28 mouse cellular contexts compared by ENCODE assay signal in the genomic region with DNA sequence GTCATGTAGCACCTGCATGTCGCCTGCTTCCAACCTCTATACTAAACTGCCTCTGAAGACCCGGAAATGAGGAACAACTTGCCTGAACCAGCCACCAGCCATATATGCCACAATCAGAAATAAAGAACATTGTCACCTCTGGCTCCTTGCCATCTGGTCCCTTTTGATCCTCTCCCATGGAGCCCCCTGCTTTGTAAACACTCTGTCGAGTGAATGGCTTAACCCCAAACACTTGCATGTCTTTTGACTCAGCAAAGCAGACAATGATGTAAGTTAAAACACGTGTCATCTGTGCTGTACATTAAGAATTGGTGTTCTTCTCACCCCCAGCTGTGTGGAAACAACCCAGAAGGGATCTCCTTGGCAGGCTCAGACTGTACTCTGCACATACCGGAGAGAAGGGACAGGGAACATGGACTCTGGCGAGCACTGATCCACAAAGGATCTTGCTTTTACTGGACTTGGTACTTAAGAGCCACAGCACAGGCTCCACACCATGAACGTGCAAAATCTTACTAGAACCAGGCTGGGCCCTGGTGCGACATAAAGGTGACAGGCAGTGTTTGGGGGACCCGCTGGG. TPM values are rescaled to one million over a fixed set of nuclear protein-coding genes. Genes with fewer than 3 reads are reported as not detected.
DNase-seq lines count a peak whose midpoint lies in the region; ATAC-seq and TF ChIP-seq lines count a peak whose summit lies in the region.
"Had no signal": no experiment of that assay in that cellular context is flagged by ENCODE, and none has a peak within 500 bp of the region (broad histone marks: within the 10 kb centered on the region; RNA-seq: fewer than 3 reads in every experiment).

No protein-coding gene starts in this region.

- H3K27ac ChIP-seq in embryonic facial prominence, embryonic 13.5 days, result no peak overlapping the region
- H3K27ac ChIP-seq in embryonic facial prominence, embryonic 10.5 days (replicated peaks), result no peak overlapping the region
- H3K27ac ChIP-seq in kidney, embryonic 14.5 days (ENCODE audit: low read depth, low read length), result no peak overlapping the region
- H3K27ac ChIP-seq in stomach, embryonic 16.5 days (ENCODE audit: low read length), result no peak overlapping the region
- H3K27ac ChIP-seq in stomach, postnatal 0 days (replicated peaks), result no peak overlapping the region
- H3K27ac ChIP-seq in liver, embryonic 12.5 days, result no peak overlapping the region
- H3K27ac ChIP-seq: heart, embryonic 15.5 days; hindbrain, embryonic 15.5 days; limb, embryonic 12.5 days; midbrain, embryonic 12.5 days had no signal

- TF ChIP-seq CTCF in stomach, postnatal 0 days (IDR thresholded peaks at IDR 0.05; ENCODE audit: low read depth), result no peak

- no peaks in the 10 kb centered on the region for H3K9me3 ChIP-seq in embryonic facial prominence, embryonic 13.5 days
- H3K9me3 ChIP-seq in embryonic facial prominence, embryonic 10.5 days, result no peaks in the 10 kb centered on the region
- H3K9me3 ChIP-seq in kidney, embryonic 14.5 days (ENCODE audit: control insufficient read depth, low read length), result no peaks in the 10 kb centered on the region
- no peaks in the 10 kb centered on the region for H3K9me3 ChIP-seq in stomach, embryonic 16.5 days (replicated peaks; ENCODE audit: control insufficient read depth, low read length)
- no peaks in the 10 kb centered on the region for H3K9me3 ChIP-seq in stomach, postnatal 0 days (ENCODE audit: control insufficient read depth, low read length)
- no peaks in the 10 kb centered on the region for H3K9me3 ChIP-seq in liver, embryonic 12.5 days (replicated peaks)
- H3K9me3 ChIP-seq: heart, embryonic 15.5 days; hindbrain, embryonic 15.5 days; limb, embryonic 12.5 days; midbrain, embryonic 12.5 days had no signal

- ATAC-seq in embryonic facial prominence, embryonic 13.5 days (ENCODE audit: insufficient number of reproducible peaks, insufficient read depth, low FRiP score, low TSS enrichment, low read depth), result 0 out of 2 replicates have a peak, but pooled peaks have one; percentile 43
- ATAC-seq in kidney, embryonic 14.5 days (ENCODE audit: low FRiP score, low TSS enrichment), result no peak
- ATAC-seq in stomach, embryonic 16.5 days (ENCODE audit: insufficient read depth, low FRiP score), result peak; percentile 29; the same call in 1 of the 2 replicates
- ATAC-seq in stomach, postnatal 0 days (ENCODE audit: low FRiP score, low TSS enrichment), result no peak
- no peak for ATAC-seq in liver, embryonic 12.5 days
- ATAC-seq: forebrain, embryonic 14.5 days had no signal

- H3K9ac ChIP-seq in embryonic facial prominence, embryonic 13.5 days, result no peak overlapping the region
- no peak overlapping the region for H3K9ac ChIP-seq in kidney, embryonic 14.5 days (ENCODE audit: low read depth, low read length)
- H3K9ac ChIP-seq in stomach, embryonic 16.5 days (ENCODE audit: low read length), result no peak overlapping the region
- no peak overlapping the region for H3K9ac ChIP-seq in stomach, postnatal 0 days (ENCODE audit: low read length)
- no peak overlapping the region for H3K9ac ChIP-seq in liver, embryonic 12.5 days
- H3K9ac ChIP-seq: heart, embryonic 15.5 days; hindbrain, embryonic 15.5 days; limb, embryonic 12.5 days; midbrain, embryonic 12.5 days had no signal

- H3K4me1 ChIP-seq in embryonic facial prominence, embryonic 13.5 days, result peaks cover 20% of the 10 kb centered on the region
- peaks cover 5% of the 10 kb centered on the region for H3K4me1 ChIP-seq in embryonic facial prominence, embryonic 10.5 days
- peaks cover 1% of the 10 kb centered on the region for H3K4me1 ChIP-seq in kidney, embryonic 14.5 days (ENCODE audit: control insufficient read depth, insufficient read depth, low read length)
- peaks cover 7% of the 10 kb centered on the region; the same call in 1 of the 2 replicates for H3K4me1 ChIP-seq in stomach, embryonic 16.5 days (ENCODE audit: control insufficient read depth, insufficient read depth, low read length)
- no peaks in the 10 kb centered on the region for H3K4me1 ChIP-seq in stomach, postnatal 0 days (replicated peaks; ENCODE audit: control insufficient read depth, insufficient read depth)
- H3K4me1 ChIP-seq in liver, embryonic 12.5 days, result no peaks in the 10 kb centered on the region
- H3K4me1 ChIP-seq: heart, embryonic 15.5 days; hindbrain, embryonic 15.5 days had no signal

- DNase-seq in embryonic facial prominence, embryonic 10.5 days (ENCODE audit: low spot score), result no peak
- peak; percentile 76 for DNase-seq in kidney, adult 9 months
- no peak for DNase-seq in stomach, postnatal 0 days (ENCODE audit: low spot score)
- DNase-seq in adrenal gland, postnatal 4 days (ENCODE audit: low spot score in 2 of 2), result no peak
- DNase-seq: adrenal gland, postnatal 14 days; cerebellum, adult 9-10 months; heart, postnatal 36 days; layer of hippocampus, postnatal 36 days; lung, adult 18-20 months had no signal

- peaks cover 2% of the 10 kb centered on the region; the same call in 1 of the 2 replicates for H3K27me3 ChIP-seq in embryonic facial prominence, embryonic 13.5 days
- peaks cover 7% of the 10 kb centered on the region for H3K27me3 ChIP-seq in embryonic facial prominence, embryonic 10.5 days (replicated peaks; ENCODE audit: low read depth, poor library complexity, severe bottlenecking)
- H3K27me3 ChIP-seq in kidney, embryonic 14.5 days (ENCODE audit: control insufficient read depth, insufficient read depth, low read length), result no peaks in the 10 kb centered on the region
- H3K27me3 ChIP-seq in stomach, embryonic 16.5 days (ENCODE audit: control insufficient read depth, insufficient read depth, low read length), result no peaks in the 10 kb centered on the region
- H3K27me3 ChIP-seq in stomach, postnatal 0 days (ENCODE audit: control insufficient read depth, insufficient read depth, low read length), result no peaks in the 10 kb centered on the region
- H3K27me3 ChIP-seq in liver, embryonic 12.5 days (replicated peaks), result no peaks in the 10 kb centered on the region
- H3K27me3 ChIP-seq: heart, embryonic 15.5 days; hindbrain, embryonic 15.5 days; limb, embryonic 12.5 days; midbrain, embryonic 12.5 days had no signal

- no peak for TF ChIP-seq EP300 in stomach, postnatal 0 days (optimal IDR thresholded peaks at IDR 0.05)

- WGBS in embryonic facial prominence, embryonic 13.5 days, result 55% methylated on average over 9 of the region's 9 CpGs
- WGBS in embryonic facial prominence, embryonic 10.5 days, result 70% methylated on average over 9 of the region's 9 CpGs
- 44% methylated on average over 9 of the region's 9 CpGs for WGBS in kidney, embryonic 14.5 days
- WGBS in stomach, embryonic 16.5 days, result 45% methylated on average over 9 of the region's 9 CpGs
- WGBS in stomach, postnatal 0 days, result 44% methylated on average over 9 of the region's 9 CpGs
- WGBS in liver, embryonic 12.5 days (ENCODE audit: insufficient replicate concordance), result 53% methylated on average over 9 of the region's 9 CpGs

- no peak overlapping the region for H3K4me3 ChIP-seq in embryonic facial prominence, embryonic 13.5 days
- no peak overlapping the region for H3K4me3 ChIP-seq in embryonic facial prominence, embryonic 10.5 days
- no peak overlapping the region for H3K4me3 ChIP-seq in kidney, embryonic 14.5 days (ENCODE audit: low read length)
- no peak overlapping the region for H3K4me3 ChIP-seq in stomach, embryonic 16.5 days (replicated peaks; ENCODE audit: low read length)
- H3K4me3 ChIP-seq in stomach, postnatal 0 days (ENCODE audit: low read depth, low read length), result no peak overlapping the region
- H3K4me3 ChIP-seq in liver, embryonic 12.5 days, result no peak overlapping the region
- H3K4me3 ChIP-seq: heart, embryonic 15.5 days; hindbrain, embryonic 15.5 days; limb, embryonic 12.5 days; midbrain, embryonic 12.5 days had no signal

- H3K36me3 ChIP-seq in embryonic facial prominence, embryonic 13.5 days, result no peaks in the 10 kb centered on the region
- no peaks in the 10 kb centered on the region for H3K36me3 ChIP-seq in embryonic facial prominence, embryonic 10.5 days (replicated peaks)
- H3K36me3 ChIP-seq in kidney, embryonic 14.5 days (ENCODE audit: control insufficient read depth, insufficient read depth, low read length), result no peaks in the 10 kb centered on the region
- H3K36me3 ChIP-seq in stomach, embryonic 16.5 days (ENCODE audit: control insufficient read depth, insufficient read depth, low read length), result no peaks in the 10 kb centered on the region
- no peaks in the 10 kb centered on the region for H3K36me3 ChIP-seq in stomach, postnatal 0 days (ENCODE audit: control insufficient read depth, insufficient read depth, low read length)
- H3K36me3 ChIP-seq in liver, embryonic 12.5 days, result no peaks in the 10 kb centered on the region
- H3K36me3 ChIP-seq: heart, embryonic 15.5 days; hindbrain, embryonic 15.5 days; limb, embryonic 12.5 days; midbrain, embryonic 12.5 days had no signal

- no peak overlapping the region for H3K4me2 ChIP-seq in embryonic facial prominence, embryonic 13.5 days
- H3K4me2 ChIP-seq in kidney, embryonic 14.5 days (replicated peaks; ENCODE audit: low read depth, low read length), result no peak overlapping the region
- no peak overlapping the region for H3K4me2 ChIP-seq in stomach, embryonic 16.5 days (ENCODE audit: low read depth, low read length)
- no peak overlapping the region for H3K4me2 ChIP-seq in stomach, postnatal 0 days (replicated peaks; ENCODE audit: low read depth)
- H3K4me2 ChIP-seq in liver, embryonic 12.5 days, result no peak overlapping the region
- H3K4me2 ChIP-seq: heart, embryonic 15.5 days; hindbrain, embryonic 15.5 days; limb, embryonic 12.5 days; liver, embryonic 11.5 days; midbrain, embryonic 12.5 days had no signal

RNA-seq across cellular contexts. Expression of a gene that starts 26.8 kb away (rescaled TPM):
- polyA plus RNA-seq in embryonic facial prominence, embryonic 13.5 days (2015; fragmentation: Nextera tagmentation; extraction: Ambion mirVana), result not detected in 2 replicates
- not detected in 2 replicates for polyA plus RNA-seq in embryonic facial prominence, embryonic 10.5 days (2016; fragmentation: Nextera tagmentation; extraction: Ambion mirVana)
- 0.31 and 0.41 TPM in 2 replicates for polyA plus RNA-seq in kidney, embryonic 14.5 days (2014; fragmentation: Nextera tagmentation; extraction: Ambion mirVana)
- not detected in 2 replicates for polyA plus RNA-seq in stomach, embryonic 16.5 days (2015; fragmentation: Nextera tagmentation; extraction: Ambion mirVana)
- polyA plus RNA-seq in stomach, postnatal 0 days (2015; fragmentation: Nextera tagmentation; extraction: Ambion mirVana), result not detected in 2 replicates
- not detected in 2 replicates for polyA plus RNA-seq in liver, embryonic 12.5 days (2016; fragmentation: Nextera tagmentation; extraction: Ambion mirVana)
- not detected for total RNA-seq in adrenal gland, postnatal 4 days (2021)
- total RNA-seq: adrenal gland, postnatal 14 days; gastrocnemius, adult 8-10 months; heart, postnatal 36 days; layer of hippocampus, adult 18-20 months; layer of hippocampus, postnatal 36 days; left cerebral cortex, postnatal 10 days; megakaryocyte, adult 5-6 weeks had no signal
- polyA plus RNA-seq: embryonic facial prominence, embryonic 11.5 days; forebrain, embryonic 14.5 days; heart, embryonic 15.5 days; hindbrain, embryonic 15.5 days; intestine, embryonic 14.5 days; limb, embryonic 12.5 days; liver, embryonic 11.5 days; midbrain, embryonic 12.5 days; neural tube, embryonic 11.5 days; small intestine, adult 2 months; urinary bladder, adult 2 months had no signal

Comparison
In these comparisons a context has a peak if more than half of its experiments do, and no peak if none do; other contexts are left out.
1. ATAC-seq: peak in embryonic facial prominence, embryonic 13.5 days (single experiment) and stomach, embryonic 16.5 days (single experiment); none in kidney, embryonic 14.5 days (single experiment), stomach, postnatal 0 days (single experiment) and liver, embryonic 12.5 days (single experiment).